Mouse (Mus musculus) right cerebral cortex, postnatal 10 days (tissue): ENCODE measurements at regions not wholly inside any gene's neighbourhood (a gene's known extent, or its start where the extent isn't known, plus 50 kb on each side); places are given as distances from the start of the nearest gene placed in this dataset.
A peak's percentile ranks its signal among the peaks of the same experiment; 100 is the strongest.

Source experiments
- DNase-seq, 2 experiments: peaks; one replicate each; pipeline ENCODE4 v3.0.0; 2021; ENCODE audit warnings: low spot score in 2 of 2

DNA sequence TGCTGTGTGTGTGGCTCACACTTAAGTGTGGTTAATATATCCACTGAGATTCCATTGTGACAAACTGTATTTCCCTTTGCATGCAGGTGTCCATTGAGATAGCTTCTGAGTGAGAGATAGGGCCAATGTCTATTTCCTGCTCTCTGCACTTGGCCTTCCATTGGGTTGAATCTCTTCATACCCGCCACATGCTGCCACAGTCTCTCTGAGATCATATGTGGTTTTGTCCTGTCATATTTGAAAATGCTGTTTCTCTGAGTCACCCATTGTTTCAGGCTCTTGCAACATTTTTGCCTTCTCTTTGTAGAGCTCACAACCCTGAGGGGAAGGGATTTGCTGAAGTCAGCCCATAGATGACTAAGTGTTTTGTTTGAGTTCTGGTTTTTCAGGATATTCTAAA lies 2081.3 kb downstream of the Olfm4 start:
- no peak for DNase-seq

DNA sequence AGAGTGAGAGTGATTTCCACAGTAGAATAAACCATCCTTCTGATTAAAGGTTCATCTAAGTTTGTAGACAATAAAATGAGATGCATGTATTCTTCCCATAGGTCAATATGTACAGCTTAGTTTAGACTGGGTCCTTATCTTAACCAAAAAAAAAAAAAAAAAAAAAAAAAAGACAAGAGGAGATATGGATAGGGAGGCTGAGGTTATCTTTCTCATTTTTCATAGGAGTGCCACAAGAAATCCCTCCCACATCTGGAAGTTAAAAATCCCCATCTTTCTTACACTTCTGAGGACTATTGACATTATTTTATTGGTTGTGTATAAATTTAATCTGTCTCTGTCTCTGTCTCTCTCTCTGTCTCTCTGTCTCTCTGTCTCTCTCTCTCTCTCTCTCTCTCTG lies 2117.8 kb downstream of the Olfm4 start:
- DNase-seq = no peak

DNA sequence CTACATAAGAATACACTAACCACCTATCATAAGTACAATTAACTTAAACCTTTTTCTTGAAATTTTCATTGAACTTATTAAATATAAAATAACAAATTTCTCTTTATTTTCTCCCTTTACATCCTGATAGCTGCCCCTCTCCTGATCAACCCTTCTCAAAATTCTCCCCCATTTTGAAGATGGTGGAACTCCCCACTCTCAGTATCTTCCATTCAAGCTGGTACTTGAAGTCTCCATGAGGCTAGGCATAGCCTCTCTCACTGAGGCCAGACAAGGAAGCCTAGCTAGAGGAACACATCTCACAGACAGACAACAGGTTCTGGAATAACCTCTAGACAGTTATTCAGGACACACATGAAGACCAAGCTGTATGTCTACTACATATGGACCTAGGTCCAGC lies 2129.0 kb downstream of the Olfm4 start:
- no peak for DNase-seq

DNA sequence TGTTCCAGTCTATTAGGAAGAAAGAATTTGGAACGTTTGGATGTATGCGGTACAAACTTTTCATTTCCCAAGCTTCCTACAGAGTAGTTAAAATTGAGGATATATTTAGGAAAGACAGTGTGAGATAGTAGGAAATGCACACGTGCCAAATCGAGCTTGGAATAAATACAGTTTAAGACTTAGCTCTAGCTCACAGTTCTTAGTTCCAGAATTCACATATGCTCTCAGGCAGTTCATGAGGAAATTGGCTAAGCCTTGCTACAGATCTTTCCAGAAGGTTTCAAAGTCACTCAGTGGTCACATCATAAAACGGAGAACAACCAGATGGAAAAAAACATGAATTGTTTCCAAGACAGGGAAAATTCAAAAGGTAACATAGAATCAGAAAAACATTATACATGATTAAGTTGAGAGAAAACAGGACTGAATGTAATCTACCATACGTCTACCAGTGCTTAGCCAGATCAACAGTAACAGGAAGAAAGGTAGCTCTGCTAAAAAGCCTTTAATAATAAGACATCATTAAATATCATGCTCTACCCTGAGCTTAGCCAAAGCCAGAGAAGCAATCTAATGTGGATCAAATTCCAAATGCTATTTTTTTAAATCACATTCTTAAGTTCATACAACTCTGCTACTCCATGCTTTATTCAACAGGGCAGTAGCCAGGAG lies 2165.1 kb downstream of the Olfm4 start:
- DNase-seq = no peak

DNA sequence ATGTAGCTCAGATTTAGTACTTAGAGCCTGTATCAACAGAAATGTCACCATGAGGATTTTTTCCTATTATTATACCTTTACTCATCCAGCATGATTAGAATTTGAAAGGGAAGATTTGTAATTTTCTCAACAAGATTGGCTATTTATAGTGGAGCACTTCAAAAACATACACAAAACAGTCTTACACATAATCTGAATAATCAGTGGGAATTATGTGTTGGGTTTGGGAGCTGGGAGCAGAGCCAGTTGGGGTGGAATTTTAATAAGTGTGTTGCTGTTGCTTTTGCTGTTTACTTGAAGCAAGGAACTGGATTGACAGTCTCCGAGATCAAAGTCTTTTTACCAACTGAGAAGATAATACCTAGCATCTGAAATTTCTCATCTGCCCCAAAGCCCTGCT lies 2201.5 kb downstream of the Olfm4 start:
- peak; percentile 27 for DNase-seq

DNA sequence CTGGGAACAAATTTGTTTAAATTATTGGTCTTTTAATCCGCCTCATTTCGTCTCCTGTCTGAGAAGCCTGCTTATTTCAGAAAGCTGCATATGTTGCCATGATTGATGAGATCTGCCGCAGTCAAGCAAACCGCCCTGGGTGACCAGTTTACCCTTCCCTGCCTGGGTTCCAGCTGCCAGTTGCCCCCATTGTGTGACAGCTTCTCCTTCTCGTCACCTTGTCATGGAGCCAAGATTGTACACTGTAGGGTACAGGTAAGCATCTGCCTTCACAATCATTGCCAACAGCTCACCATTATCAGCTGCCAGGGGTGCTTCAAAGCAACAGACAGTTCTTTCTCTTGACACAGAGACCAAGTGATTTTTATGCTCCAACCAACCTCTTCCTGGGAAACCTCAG lies 2226.5 kb downstream of the Olfm4 start:
- no peak for DNase-seq

DNA sequence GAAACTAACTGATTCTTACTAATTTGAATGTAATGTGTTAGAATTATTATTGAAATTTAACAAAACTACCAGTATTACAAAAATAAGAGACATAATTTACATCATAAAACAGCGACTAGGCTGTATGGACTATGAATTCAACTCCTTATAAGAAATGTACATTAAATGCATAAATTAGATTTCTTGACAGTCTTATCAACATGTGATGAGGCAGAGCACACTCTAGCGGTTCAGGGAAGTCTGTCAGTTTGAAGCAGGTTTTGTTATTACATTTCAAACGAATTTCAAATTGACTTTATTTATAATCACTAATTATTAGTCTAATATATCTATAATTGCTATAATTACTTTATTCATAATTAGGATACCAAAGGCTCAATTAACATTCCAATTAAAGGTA lies 2214.8 kb upstream of the Pcdh17 start:
- DNase-seq = no peak

DNA sequence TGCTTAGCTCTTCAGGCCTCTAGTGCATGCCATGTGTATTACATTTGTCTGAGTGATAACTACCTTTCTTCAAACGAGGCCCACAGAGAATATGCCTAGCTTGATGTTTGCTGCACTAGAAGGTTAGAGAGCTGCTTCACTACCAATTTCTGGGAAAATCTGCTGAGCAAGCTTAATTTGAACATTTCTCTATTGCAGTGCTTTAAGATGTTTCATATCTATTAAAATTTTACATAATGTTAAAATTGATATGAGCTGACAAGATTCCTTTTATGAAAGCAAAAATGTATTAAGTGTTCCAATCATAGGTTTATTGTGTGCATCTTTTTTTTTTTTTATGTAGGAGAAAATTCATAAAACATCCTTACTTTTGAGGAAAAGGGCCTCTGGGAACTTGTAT lies 2207.1 kb upstream of the Pcdh17 start:
- no peak for DNase-seq

DNA sequence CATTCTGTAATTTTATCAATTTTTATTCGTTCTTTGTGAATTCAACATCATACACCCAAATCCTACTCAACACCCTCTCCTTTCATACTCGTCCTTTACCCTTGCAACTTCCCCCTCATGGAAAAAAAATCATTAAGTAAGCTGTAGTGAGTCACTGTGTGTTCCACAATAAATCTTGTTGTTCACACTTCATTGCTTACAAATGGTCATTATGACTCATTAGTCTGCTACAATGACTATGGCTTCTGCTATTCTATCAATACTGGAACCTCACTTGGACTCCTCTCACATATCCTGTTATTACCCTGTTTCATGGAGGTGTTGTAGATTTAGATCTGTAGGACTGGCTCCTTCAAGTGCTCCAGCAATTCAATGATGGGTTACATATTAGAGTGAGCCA lies 2200.0 kb upstream of the Pcdh17 start:
- no peak for DNase-seq

DNA sequence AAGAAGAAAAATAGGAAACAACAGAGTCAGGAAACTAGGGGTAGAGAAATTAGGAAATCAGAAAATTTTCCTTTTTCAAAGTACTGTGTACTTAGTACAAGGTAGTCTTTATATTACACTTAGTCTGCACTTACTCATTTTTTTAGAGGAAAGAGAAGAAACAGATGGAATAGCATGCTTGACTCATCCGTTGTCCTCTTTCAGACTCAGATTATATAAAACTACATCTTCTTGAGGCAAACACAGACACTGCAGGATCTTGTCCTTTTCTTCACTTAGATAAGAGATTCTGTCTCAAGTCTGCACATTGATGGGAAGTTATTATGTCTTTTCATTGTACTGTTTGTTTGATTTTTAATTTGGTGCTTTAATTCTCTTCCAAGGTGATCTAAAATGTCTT lies 2198.5 kb upstream of the Pcdh17 start:
- DNase-seq = no peak
